Mouse (Mus musculus) neutrophil, adult 59 days (primary cell): ENCODE measurements around the gene Glis2. TPM values are rescaled to one million over a fixed set of nuclear protein-coding genes. Genes with fewer than 3 reads are reported as not detected.

Experiments
- total RNA-seq, 2 experiments: library from RNA; stranded (reverse); gene quantifications; 1 replicate in 1 of 2; 2 replicates in 1 of 2; pipeline ENCODE4 v1.2.4; 2023

Gene Glis2
- total RNA-seq, result under 1 TPM; 0.09 to 0.33 TPM

DNA sequence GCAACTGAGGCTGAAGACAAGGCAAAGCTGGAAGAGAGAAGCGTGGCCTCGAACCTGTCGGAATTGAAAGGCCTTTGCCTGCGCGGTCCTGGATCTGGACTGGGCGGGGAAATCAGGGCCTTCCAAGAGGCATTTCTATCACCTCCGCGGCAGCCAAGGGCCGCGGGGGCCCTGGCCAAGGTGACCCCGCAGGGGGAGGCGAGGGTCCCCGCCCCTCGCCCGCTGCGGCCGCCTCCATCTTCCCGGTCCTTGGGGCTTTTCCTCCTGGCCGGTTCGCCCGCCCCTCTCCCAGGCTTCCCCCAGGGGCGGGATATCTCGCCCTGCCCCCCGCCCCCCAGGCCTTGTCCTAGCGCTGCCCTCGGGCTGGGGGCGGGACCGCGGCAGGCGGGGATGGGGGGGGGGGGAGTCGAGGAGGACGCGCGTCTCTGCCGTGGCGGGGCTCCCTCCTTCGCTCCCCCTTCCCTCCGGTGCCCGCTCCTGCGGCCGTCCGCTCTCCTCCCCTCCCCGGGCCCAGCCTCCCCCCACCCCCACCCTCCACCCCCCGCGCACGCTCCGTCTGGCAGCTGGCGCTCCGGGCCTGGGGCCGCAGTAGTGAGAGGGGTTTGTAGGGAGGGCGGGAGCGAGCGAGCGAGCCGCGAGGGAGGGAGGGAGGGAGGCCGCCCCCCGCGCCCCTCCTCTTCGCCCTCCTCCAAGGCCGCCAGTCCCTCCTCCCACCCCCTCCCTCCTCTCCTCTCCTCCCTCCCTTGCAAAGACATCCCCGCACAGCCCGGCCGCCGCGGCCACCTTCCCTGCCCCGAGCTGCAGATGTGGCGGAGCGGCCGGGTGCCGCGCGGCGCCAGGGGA lies at the start of gene Glis2:
Gene Glis2 (plus strand): TSS at position 743 of the 843 bp plus-strand sequence.

DNA sequence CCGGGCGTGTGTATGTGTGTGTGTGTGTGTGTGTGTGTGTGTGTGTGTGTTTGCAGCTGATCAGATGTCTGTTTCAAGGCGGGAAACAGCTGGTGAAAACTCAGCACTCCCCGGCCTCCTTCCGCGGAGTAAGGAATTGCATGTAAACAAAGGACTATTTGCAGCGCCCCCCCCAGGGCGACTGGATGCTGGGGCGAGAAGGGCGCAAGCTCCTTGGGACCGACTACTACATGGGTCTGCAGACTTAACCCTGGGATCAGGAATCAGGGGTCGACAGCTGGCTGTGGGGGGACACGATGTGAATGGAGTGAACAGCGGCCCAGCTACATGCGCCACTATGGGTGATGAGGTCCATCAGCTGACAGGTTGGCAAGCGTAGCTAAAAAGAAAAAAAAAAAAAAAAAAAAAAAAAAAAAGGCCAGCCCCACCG lies 34.8 kb upstream of the Glis2 start, which contains the start of gene Tfap4:
Gene Tfap4 (minus strand): TSS at position 140 of the 430 bp plus-strand sequence.

DNA sequence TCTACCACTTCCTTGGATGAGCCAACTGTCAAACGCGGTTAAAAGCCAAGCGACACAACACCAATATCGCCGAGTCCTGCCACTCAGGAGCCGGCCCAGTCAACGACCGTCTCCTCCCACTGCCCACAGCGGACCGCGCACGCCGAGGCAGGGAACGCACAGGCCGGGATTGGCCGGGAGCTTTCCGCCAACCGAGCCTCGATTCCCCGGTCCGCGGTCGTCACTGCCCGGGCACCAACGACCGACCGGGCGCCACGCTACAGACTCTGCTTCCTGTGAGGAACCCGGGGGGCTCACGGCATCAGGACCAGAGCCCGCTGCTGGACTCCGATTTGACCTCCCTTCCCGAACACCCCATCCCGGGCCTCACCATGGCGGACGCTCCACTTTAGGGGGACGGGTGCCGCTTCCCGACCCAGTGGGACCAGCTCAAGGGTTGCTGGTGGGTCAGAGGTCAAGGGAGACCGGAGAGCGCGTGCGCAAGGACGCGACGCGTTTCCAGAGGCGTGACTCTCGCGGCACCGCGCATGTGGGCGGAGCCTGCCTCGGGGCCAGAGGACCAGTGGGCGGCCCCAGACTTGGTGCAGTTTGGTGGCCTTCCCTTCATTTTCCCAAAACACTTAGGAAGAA lies 30.1 kb downstream of the Glis2 start, which contains the start of gene Pam16:
Gene Pam16 (minus strand): TSS at position 508 of the 630 bp plus-strand sequence.

DNA sequence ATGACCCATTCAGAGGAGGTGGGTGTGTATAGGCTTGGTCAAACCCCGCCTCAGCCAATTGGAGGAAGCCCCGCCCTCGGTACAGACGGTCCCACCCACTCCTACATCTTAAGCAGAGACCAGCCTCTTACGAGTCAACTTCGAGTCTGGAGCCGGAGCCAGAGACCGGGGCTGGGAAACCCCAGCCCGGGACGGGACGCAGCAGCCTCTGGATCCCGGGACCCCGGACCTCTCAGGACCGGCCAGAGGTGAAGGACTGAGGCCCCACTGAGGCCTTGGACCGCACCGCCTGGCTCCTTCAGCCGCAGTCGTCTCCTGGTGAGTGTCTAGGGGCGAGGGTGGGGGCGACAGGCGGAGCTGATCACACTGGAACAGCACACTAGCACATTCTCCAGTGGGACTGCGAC lies 45.3 kb downstream of the Glis2 start, which contains the start of the genes Vasn and Dnaja3:
Gene Vasn (plus strand): TSS at position 111 of the 407 bp plus-strand sequence.
Gene Dnaja3 (plus strand): TSS at position 159 of the 407 bp plus-strand sequence.

Other genes starting within 250 kb of the Glis2 start
- gene Adcy9, start 174.2 kb upstream of the Glis2 start, total RNA-seq, result 1 to 10 TPM; 8.6 to 8.9 TPM
- gene Srl, start 52.9 kb upstream of the Glis2 start, total RNA-seq, result 1 to 10 TPM in 1 of 2 experiments, under 1 TPM in 1; 0.76 to 1.2 TPM
- 10 to 100 TPM in 1 of 2 experiments, 1 to 10 TPM in 1; 9.9 to 10.7 TPM for gene Tfap4, start 34.9 kb upstream of the Glis2 start, total RNA-seq
- gene Pam16, start 30.3 kb downstream of the Glis2 start, total RNA-seq, result 10 to 100 TPM; 29.2 to 36.6 TPM
- under 1 TPM; 0.16 to 0.49 TPM for gene Vasn, start 45.2 kb downstream of the Glis2 start, total RNA-seq
- gene Dnaja3, start 45.3 kb downstream of the Glis2 start, total RNA-seq, result 10 to 100 TPM; 11.9 to 12.3 TPM
- gene Coro7, start 85.1 kb downstream of the Glis2 start, total RNA-seq, result 100 to 1,000 TPM; 220 to 224 TPM
- 10 to 100 TPM; 18.4 to 18.7 TPM for gene Nmral1, start 124.6 kb downstream of the Glis2 start, total RNA-seq
- gene Hmox2, start 131.6 kb downstream of the Glis2 start, total RNA-seq, result 10 to 100 TPM; 47.7 to 57.4 TPM
- 10 to 100 TPM; 15.4 to 16.5 TPM for gene Cdip1, start 195.6 kb downstream of the Glis2 start, total RNA-seq
- not detected for gene 4930562C15Rik, start 240.7 kb downstream of the Glis2 start, total RNA-seq